In the genomic region with DNA sequence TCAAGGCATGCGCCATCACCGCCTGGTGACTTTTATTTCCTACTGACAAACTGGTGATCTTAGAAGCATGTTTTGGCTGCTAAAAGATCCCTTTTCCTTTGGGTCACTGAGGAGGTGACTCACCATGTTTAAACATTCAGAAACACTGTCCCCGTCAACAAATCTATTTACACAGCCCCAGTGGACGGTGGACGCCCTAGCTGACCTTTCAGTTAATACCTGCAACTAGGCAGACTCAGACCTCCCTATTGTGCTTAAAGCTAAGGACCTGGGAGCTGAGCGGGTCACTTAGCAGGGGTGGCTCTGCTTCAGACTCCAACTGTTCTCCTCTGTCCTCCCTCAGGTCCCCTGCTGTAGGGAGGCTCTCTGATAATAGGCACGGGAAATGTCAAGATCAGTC, we compare ENCODE assay signal across 16 mouse cellular contexts.
"Had no signal": no experiment of that assay in that cellular context is flagged by ENCODE, and none has a peak within 500 bp of the region (broad histone marks: within the 10 kb centered on the region; RNA-seq: fewer than 3 reads in every experiment).

No protein-coding gene starts in this region.

- H3K9ac ChIP-seq: lung, embryonic 14.5 days; midbrain, embryonic 12.5 days; neural tube, embryonic 12.5 days; stomach, embryonic 15.5 days had no signal

- H3K36me3 ChIP-seq: midbrain, embryonic 10.5 days; midbrain, embryonic 12.5 days; neural tube, embryonic 12.5 days; stomach, embryonic 15.5 days had no signal

- DNase-seq: lung, adult 18-20 months; lung, embryonic 14.5 days; lung, postnatal 10 days; lung, postnatal 4 days; midbrain, embryonic 14.5 days; right cerebral cortex, postnatal 14 days; thymus, adult 2 months; thymus, postnatal 25 days; thymus, postnatal 4 days had no signal

- H3K27me3 ChIP-seq: midbrain, embryonic 12.5 days; neural tube, embryonic 12.5 days; stomach, embryonic 15.5 days had no signal

- H3K9me3 ChIP-seq: midbrain, embryonic 10.5 days; midbrain, embryonic 12.5 days; neural tube, embryonic 12.5 days; stomach, embryonic 15.5 days had no signal

- H3K4me3 ChIP-seq: midbrain, embryonic 10.5 days; midbrain, embryonic 12.5 days; myocyte; neural tube, embryonic 12.5 days; stomach, embryonic 15.5 days had no signal

- ATAC-seq: midbrain, embryonic 16.5 days had no signal

- H3K4me1 ChIP-seq: midbrain, embryonic 10.5 days; midbrain, embryonic 12.5 days; neural tube, embryonic 12.5 days; stomach, embryonic 15.5 days had no signal

- H3K4me2 ChIP-seq: lung, embryonic 14.5 days; midbrain, embryonic 12.5 days; neural tube, embryonic 12.5 days; stomach, embryonic 15.5 days had no signal

- H3K27ac ChIP-seq: midbrain, embryonic 10.5 days; midbrain, embryonic 12.5 days; neural tube, embryonic 12.5 days; stomach, embryonic 15.5 days; stomach, postnatal 0 days had no signal
